Mouse (Mus musculus) cortical plate, adult 2 months (tissue): ENCODE measurements around the gene Hivep3.

Experiments used
- CTCF ChIP-seq: fragments of 200-500 bp; IDR thresholded peaks from 2 replicates; pipeline ENCODE4 v1.5.1; 2011; ENCODE audit warnings: mild to moderate bottlenecking, control low read depth, low read length; ENCODE audit not compliant: insufficient read depth; ENCODE audit errors: extremely low read depth
- POLR2A ChIP-seq: fragments of 200-500 bp; IDR thresholded peaks from 2 replicates; pipeline ENCODE4 v1.6.1; 2011; ENCODE audit warnings: mild to moderate bottlenecking, low read length, control low read depth; ENCODE audit not compliant: insufficient read depth; ENCODE audit errors: extremely low read depth

- TF ChIP-seq CTCF (no peak), POLR2A (no peak)
Measured at GRCm38 (mm10) chr4:119844267-119844666, 110.7 kb downstream of the Hivep3 start.
